Mouse (Mus musculus) liver, adult 2 months (tissue): Measurements from ENCODE around the gene Pgbd5.

ENCODE experiments used
- CTCF ChIP-seq: fragments of 200-500 bp; IDR thresholded peaks from 2 replicates; pipeline ENCODE4 v1.5.1; 2011; ENCODE audit warnings: low read depth, low read length, control low read depth
- POLR2A ChIP-seq: fragments of 200-500 bp; IDR thresholded peaks from 2 replicates; pipeline ENCODE4 v1.6.1; 2011; ENCODE audit warnings: low read length, control low read depth; ENCODE audit not compliant: insufficient read depth; ENCODE audit errors: extremely low read depth

DNA sequence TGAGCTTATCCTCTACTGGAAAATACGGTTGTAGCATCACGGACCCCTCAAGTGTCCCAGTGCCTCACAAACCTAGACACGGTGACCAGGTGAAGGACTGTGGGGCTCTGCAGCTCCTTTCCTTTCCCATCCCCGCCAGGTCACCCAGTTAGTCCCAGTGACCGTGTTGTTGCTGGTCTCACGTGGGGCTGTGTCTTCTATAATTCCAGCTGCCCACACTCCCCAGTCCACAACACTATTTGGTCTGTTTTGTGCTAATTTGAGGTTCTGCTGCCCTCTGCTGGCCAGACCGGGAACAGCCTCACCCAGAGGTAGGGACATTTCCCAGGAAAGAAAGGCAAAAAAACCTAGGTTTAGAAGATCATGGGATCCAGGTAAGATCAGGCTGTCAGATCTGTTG is 89.8 kb downstream of the Pgbd5 start:
- TF ChIP-seq POLR2A (no peak), CTCF (peak; percentile 97)
